Mouse (Mus musculus) limb, embryonic 11.5 days (tissue): Measurements from ENCODE around the gene Bex3. TPM values are rescaled to one million over a fixed set of nuclear protein-coding genes. Genes with fewer than 3 reads are reported as not detected.
A peak's percentile ranks its signal among the peaks of the same experiment; 100 is the strongest.
"Not testable (repeated sequence)": the region's sequence is repeated elsewhere in the genome, so short reads cannot be mapped to it uniquely, and the experiment has no call there.

Experiments used
- ATAC-seq: fragments of 200-750 bp; cut with Nextera tagmentation; 2 replicates; pipeline ENCODE4 v1.8.0; 2017; ENCODE audit warnings: low read depth; ENCODE audit not compliant: insufficient number of reproducible peaks, low FRiP score, low TSS enrichment
- DNase-seq: peaks from one replicate; pipeline ENCODE4 v3.0.0-alpha.2; 2015; ENCODE audit warnings: low spot score
- H3K27ac ChIP-seq: fragments of 300-500 bp; sonication (generic); replicated peaks from 2 replicates; pipeline ENCODE4 v1.5.1; 2014; ENCODE audit warnings: low read depth, mild to moderate bottlenecking, low read length
- H3K27me3 ChIP-seq: fragments of 300-500 bp; sonication (generic); 2 replicates; pipeline ENCODE4 v1.6.1; 2014; ENCODE audit warnings: mild to moderate bottlenecking, low read length, mixed read lengths; ENCODE audit not compliant: control insufficient read depth, insufficient read depth
- H3K36me3 ChIP-seq: fragments of 300-500 bp; sonication (generic); 2 replicates; pipeline ENCODE4 v1.6.1; 2014; ENCODE audit warnings: mild to moderate bottlenecking, low read length, moderate library complexity, mixed read lengths; ENCODE audit not compliant: control insufficient read depth, insufficient read depth
- H3K4me1 ChIP-seq: fragments of 300-500 bp; sonication (generic); 2 replicates; pipeline ENCODE4 v1.6.1; 2014; ENCODE audit warnings: low read length, mixed read lengths; ENCODE audit not compliant: control insufficient read depth, insufficient read depth
- H3K4me2 ChIP-seq: fragments of 300-500 bp; sonication (generic); 2 replicates; pipeline ENCODE4 v1.6.1; 2014; ENCODE audit warnings: low read depth, mild to moderate bottlenecking, moderate library complexity; ENCODE audit not compliant: severe bottlenecking
- H3K4me3 ChIP-seq: fragments of 300-500 bp; sonication (generic); 2 replicates; pipeline ENCODE4 v1.5.1; 2014; ENCODE audit warnings: low read depth, low read length
- H3K9ac ChIP-seq: fragments of 300-500 bp; sonication (generic); 2 replicates; pipeline ENCODE4 v1.6.1; 2014; ENCODE audit warnings: mild to moderate bottlenecking, low read length
- H3K9me3 ChIP-seq: fragments of 300-500 bp; sonication (generic); 2 replicates; pipeline ENCODE4 v1.6.1; 2016; ENCODE audit warnings: low read length; ENCODE audit not compliant: control insufficient read depth
- WGBS: fragments of 180-500 bp; shearing (Covaris S2); extraction: QIAGEN DNeasy Blood & Tissue Kit; methylation state at CpG from one replicate; pipeline ENCODE4 v1.1.7; 2014; 5-methylcytosine and 5-hydroxymethylcytosine counted together
- polyA plus RNA-seq: library from polyadenylated mRNA; unstranded; fragments of >200 nt; fragmentation: Nextera tagmentation; extraction: Ambion mirVana; gene quantifications from 2 replicates; pipeline ENCODE4 v1.2.1, GENCODE M21; 2014

The Bex3 gene
- polyA plus RNA-seq = 681 and 702 TPM in 2 replicates

- Histone ChIP-seq H3K9ac (peak within 1 kb of the TSS; percentile 17; the same call in 1 of the 2 replicates), H3K4me2 (peak within 1 kb of the TSS; percentile 41), H3K4me3 (peak within 1 kb of the TSS; percentile 33)
- H3K4me1 ChIP-seq, DNase-seq, H3K27ac ChIP-seq, H3K9me3 ChIP-seq, H3K36me3 ChIP-seq, H3K27me3 ChIP-seq: not testable (repeated sequence)
- 31% methylated on average over 12 of the region's 30 CpGs for WGBS
- peak; percentile 95 for ATAC-seq
These were observed at the start of gene Bex3 for GRCm38 (mm10) chrX:136269743-136270392. TSS of gene Bex3 (plus strand) at chrX:136270253.

- ATAC-seq = no peak
- no peaks in the 10 kb centered on the region for H3K36me3 ChIP-seq
- WGBS = 77% methylated on average over 6 of the region's 6 CpGs
These were observed 46.3 kb upstream of the Bex3 start for GRCm38 (mm10) chrX:136223714-136224113.

GRCm38 (mm10) chrX:136227768-136228167 lies 42.3 kb upstream of the Bex3 start:
- no peak for ATAC-seq
- H3K4me1 ChIP-seq = no peaks in the 10 kb centered on the region
- H3K4me2 ChIP-seq = no peak overlapping the region
- H3K36me3 ChIP-seq = no peaks in the 10 kb centered on the region
- no peak overlapping the region for H3K4me3 ChIP-seq
- H3K27me3 ChIP-seq = no peaks in the 10 kb centered on the region
- no peaks in the 10 kb centered on the region for H3K9me3 ChIP-seq
- no peak overlapping the region for H3K27ac ChIP-seq
- H3K9ac ChIP-seq = no peak overlapping the region
- WGBS = 65% methylated on average over 5 of the region's 5 CpGs
- DNase-seq = no peak

More at GRCm38 (mm10) chrX:136223714-136224113, 46.3 kb upstream of the Bex3 start:
- Histone ChIP-seq H3K4me1 (no peaks in the 10 kb centered on the region), H3K4me2 (no peak overlapping the region), H3K9me3 (no peaks in the 10 kb centered on the region), H3K9ac (no peak overlapping the region), H3K27me3 (no peaks in the 10 kb centered on the region), H3K4me3 (no peak overlapping the region), H3K27ac (no peak overlapping the region)
- DNase-seq = no peak

- H3K27ac ChIP-seq = no peak overlapping the region
- H3K9ac ChIP-seq = no peak overlapping the region
These were observed 31.9 kb upstream of the Bex3 start for GRCm38 (mm10) chrX:136238118-136238517.

GRCm38 (mm10) chrX:136243181-136243580 lies 26.9 kb upstream of the Bex3 start:
- 87% methylated on average over 2 of the region's 2 CpGs for WGBS
- no peaks in the 10 kb centered on the region for H3K9me3 ChIP-seq
- H3K27ac ChIP-seq = no peak overlapping the region
- no peak for ATAC-seq
- H3K36me3 ChIP-seq = no peaks in the 10 kb centered on the region
- H3K4me1 ChIP-seq = no peaks in the 10 kb centered on the region
- H3K9ac ChIP-seq = no peak overlapping the region
- H3K4me2 ChIP-seq = no peak overlapping the region
- no peaks in the 10 kb centered on the region for H3K27me3 ChIP-seq
- no peak for DNase-seq
- H3K4me3 ChIP-seq = no peak overlapping the region

More at GRCm38 (mm10) chrX:136238118-136238517, 31.9 kb upstream of the Bex3 start:
- Histone ChIP-seq H3K9me3 (no peaks in the 10 kb centered on the region), H3K4me1 (no peaks in the 10 kb centered on the region), H3K4me2 (no peak overlapping the region), H3K4me3 (no peak overlapping the region), H3K27me3 (no peaks in the 10 kb centered on the region), H3K36me3 (no peaks in the 10 kb centered on the region)
- no peak for ATAC-seq
- peak; percentile 33 for DNase-seq
- 58% methylated on average over 3 of the region's 3 CpGs for WGBS

GRCm38 (mm10) chrX:136244574-136245229 lies 25.4 kb upstream of the Bex3 start, which contains the start of gene Tceal9:
TSS of gene Tceal9 (plus strand) at chrX:136245079.
- Histone ChIP-seq H3K36me3 (no peaks in the 10 kb centered on the region), H3K9ac (peak within 1 kb of the TSS; percentile 76), H3K27me3 (no peaks in the 10 kb centered on the region), H3K9me3 (no peaks in the 10 kb centered on the region), H3K4me3 (peak within 1 kb of the TSS; percentile 53), H3K27ac (peak within 1 kb of the TSS; percentile 52), H3K4me1 (no peaks in the 10 kb centered on the region), H3K4me2 (peak within 1 kb of the TSS; percentile 33)
- WGBS = 29% methylated on average over 20 of the region's 20 CpGs
- peak; percentile 81 for DNase-seq
- ATAC-seq = peak; percentile 90

- ATAC-seq = peak; percentile 61
- no peaks in the 10 kb centered on the region for H3K36me3 ChIP-seq
- peak overlapping the region; percentile 76 for H3K9ac ChIP-seq
- H3K4me3 ChIP-seq = peak overlapping the region; percentile 53
- WGBS = 16% methylated on average over 15 of the region's 15 CpGs
- no peaks in the 10 kb centered on the region for H3K4me1 ChIP-seq
- H3K27me3 ChIP-seq = no peaks in the 10 kb centered on the region
- peak overlapping the region; percentile 52 for H3K27ac ChIP-seq
- DNase-seq = peak; percentile 49
- H3K4me2 ChIP-seq = peak overlapping the region; percentile 33
- no peaks in the 10 kb centered on the region for H3K9me3 ChIP-seq
These were observed 24.5 kb upstream of the Bex3 start for GRCm38 (mm10) chrX:136245521-136246071.

GRCm38 (mm10) chrX:136248811-136249210 lies 21.2 kb upstream of the Bex3 start:
- 80% methylated on average over 6 of the region's 6 CpGs for whole genome bisulfite sequencing
- no peaks in the 10 kb centered on the region for H3K36me3 ChIP-seq
- DNase-seq = no peak
- no peak overlapping the region for H3K4me3 ChIP-seq
- no peak overlapping the region for H3K4me2 ChIP-seq
- H3K27ac ChIP-seq = no peak overlapping the region
- ATAC-seq = no peak
- H3K9ac ChIP-seq = no peak overlapping the region
- no peaks in the 10 kb centered on the region for H3K27me3 ChIP-seq
- H3K4me1 ChIP-seq = no peaks in the 10 kb centered on the region
- H3K9me3 ChIP-seq = no peaks in the 10 kb centered on the region
